Mouse (Mus musculus): ENCODE data around the gene Ergic2. TPM values are rescaled to one million over a fixed set of nuclear protein-coding genes. Genes with fewer than 3 reads are reported as not detected.
"Not testable (repeated sequence)": the region's sequence is repeated elsewhere in the genome, so short reads cannot be mapped to it uniquely, and the experiment has no call there.

Ergic2 gene
- total RNA-seq, 2 experiments from 2014 or later = 66.0 to 72.4 TPM

DNA sequence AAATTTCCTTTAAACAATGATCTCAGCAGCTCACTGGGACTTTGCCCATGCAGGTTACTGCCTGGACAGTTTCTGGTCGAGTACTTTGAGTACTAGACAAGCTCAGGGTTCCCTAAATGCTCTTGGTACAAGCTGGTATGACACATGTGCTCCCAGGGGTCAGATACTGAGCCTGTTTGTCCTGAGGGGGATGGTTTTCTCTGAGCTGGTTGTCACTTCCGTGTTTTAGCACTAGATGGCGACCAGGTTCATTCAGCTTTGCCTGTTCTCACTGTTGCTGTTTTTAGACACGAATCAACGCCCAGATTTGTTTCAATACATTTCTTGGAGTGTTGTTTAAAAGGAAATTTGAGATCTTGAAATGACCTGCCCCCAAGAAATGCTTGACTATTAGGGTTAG lies 2.6 kb upstream of the Ergic2 start:
- peak; percentile 26 to 49 for DNase-seq (ENCODE audit: extremely low spot score in 1 of 2, low spot score in 1 of 2)

DNA sequence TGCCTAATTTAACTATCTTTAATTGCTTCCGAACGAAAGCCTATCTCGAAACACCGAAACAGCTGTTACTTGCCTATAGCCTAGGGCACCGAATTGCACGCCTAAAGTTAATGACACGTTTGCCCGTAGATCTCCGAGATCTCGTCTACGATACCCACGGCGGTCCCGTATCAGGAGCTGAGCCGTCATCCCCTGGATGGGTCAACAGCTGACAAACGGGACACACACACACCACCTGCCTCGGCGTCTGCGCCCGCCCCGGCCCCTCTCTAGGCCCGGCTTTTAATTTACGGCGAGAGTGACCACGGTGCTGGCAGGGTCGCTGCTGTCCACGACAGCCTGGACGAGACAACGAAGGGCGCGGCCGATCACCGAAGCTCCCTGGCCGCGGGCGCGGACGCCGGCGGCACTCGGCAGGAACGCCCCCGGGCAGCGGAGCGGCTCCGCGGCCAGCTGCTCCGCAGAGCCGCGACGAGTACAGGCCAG lies 740 bp downstream of the Ergic2 start:
- peak; percentile 14 to 18 for DNase-seq (ENCODE audit: extremely low spot score in 1 of 2, low spot score in 1 of 2)

DNA sequence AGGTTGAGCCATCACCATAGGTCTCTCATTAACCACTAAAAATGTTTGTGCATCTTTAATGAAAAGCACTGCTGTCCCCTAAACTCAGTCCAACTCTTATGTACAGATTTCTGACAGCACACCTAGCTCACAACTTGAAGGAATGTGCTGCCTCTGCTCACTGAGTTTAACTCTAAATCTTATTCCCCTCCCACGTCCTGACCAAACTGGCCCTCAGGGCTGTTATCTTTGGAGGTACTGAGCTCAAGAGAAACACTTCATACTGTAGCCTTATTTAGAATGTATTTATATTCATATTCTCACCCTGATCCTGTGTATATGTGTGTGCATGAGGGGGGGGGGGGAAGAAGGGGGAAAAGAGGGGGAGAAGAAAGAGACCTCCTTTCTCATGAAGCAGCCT lies 4.7 kb downstream of the Ergic2 start:
- no peak for DNase-seq (ENCODE audit: extremely low spot score in 1 of 2, low spot score in 1 of 2)

DNA sequence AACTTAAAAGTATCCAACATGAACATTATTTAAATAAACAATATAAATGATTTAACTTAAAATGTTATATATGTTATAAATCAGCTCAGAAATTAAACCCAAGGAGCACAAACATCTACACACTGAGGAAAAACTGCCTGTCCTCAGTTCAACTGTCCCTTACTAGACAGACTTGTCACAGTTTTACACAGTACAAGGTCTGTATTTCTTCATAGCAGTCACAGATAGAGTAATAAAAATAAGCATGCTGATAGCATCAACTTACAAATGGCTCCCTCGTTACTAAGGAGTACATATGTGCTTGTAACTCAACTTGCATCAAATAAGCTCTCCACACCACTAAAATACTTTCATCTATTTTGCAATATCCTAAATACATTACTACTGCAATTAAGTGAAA lies 7.0 kb downstream of the Ergic2 start:
- DNase-seq (ENCODE audit: extremely low spot score in 1 of 2, low spot score in 1 of 2) = no peak

DNA sequence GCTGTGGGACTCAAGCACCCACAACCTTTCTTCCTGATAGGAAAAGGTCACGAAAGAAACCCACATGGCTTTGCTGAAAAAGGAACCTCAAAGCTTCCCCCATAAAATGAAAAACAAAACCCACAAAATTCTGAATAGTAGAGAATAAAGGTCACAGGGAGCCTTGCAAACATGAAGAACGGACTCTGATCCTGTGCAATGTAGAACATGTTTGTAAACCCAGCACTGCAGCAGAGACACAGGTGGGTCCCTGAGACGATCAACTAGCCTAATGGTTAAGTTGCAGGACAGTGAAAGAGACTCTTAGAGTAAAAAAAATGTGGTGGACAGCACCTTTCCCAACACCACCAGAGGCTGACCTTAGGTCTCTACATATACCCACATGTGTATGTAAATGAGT lies 12.4 kb downstream of the Ergic2 start:
- no peak for DNase-seq (ENCODE audit: extremely low spot score in 1 of 2, low spot score in 1 of 2)

DNA sequence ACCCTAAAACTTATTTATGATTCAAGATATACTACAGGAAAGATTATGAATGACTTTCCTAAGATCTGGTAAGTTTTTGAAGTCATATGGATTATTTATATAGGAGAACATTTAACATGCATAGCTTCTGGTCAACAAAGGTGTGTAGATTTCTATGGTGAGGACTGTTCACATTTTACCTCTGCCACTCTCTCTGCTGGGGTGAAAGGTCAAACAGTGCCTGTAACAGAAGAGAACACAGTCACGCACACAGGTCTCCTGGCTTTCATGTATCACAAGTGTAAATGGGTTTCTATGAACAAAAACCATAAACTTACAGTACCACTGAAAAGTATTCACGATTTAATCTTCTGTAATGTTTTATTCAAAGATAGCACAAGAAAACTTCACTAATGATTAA lies 13.0 kb downstream of the Ergic2 start:
- DNase-seq (ENCODE audit: extremely low spot score in 1 of 2, low spot score in 1 of 2) = no peak

DNA sequence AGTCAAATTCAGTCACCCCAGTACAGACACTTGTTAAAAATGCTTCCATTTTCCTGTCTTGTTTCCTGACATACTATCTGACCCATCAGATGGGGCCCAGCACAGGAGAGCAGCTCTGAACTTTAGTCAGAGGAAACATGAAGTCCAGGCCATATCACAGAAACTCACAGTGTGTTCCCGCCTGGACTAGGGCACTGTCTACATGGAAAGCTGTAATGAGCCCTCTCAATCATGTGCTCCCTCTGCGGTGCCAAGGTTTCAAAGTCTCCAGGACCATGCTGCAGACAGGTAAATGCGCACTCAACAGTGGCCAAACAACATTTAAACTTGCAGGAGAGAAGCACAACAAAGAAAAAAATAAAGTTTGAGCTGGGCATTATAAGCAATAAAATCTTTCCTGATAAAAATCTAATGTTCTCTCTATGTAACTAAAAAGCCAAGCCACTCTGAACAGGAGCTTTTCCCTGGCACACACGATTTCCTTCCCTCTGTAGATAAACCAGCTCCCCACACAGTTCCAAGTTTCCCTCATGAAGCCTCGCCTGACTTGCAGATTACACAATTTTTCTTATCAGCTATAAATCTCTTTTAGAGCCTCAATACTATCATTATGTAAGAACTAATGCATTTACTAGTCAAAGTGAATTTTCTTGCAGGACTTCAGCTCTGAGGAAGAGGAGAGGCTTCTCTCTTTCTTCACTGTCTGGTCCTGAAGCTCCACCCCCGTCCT lies 18.0 kb downstream of the Ergic2 start:
- no peak for DNase-seq (ENCODE audit: extremely low spot score in 1 of 2, low spot score in 1 of 2)

DNA sequence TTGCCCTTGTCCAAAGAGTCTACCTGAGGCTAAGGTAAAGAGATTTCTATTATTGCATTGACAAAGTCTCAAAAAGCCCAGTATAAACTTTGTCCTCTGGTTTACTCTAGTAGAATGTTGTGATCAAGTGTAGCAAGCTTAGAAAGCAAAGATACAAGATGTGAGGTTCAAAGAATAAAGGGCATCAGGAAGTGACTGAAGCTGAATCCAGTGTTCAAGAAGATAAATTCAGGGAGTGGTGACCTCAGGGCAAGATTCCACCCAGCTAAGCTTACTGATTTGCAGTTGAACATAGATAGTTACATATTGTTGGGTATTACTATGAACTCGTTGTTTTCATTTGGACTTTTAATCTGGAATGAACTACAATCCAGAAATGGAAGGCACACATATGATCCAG lies 26.5 kb downstream of the Ergic2 start:
- no peak for DNase-seq (ENCODE audit: extremely low spot score in 1 of 2, low spot score in 1 of 2)

DNA sequence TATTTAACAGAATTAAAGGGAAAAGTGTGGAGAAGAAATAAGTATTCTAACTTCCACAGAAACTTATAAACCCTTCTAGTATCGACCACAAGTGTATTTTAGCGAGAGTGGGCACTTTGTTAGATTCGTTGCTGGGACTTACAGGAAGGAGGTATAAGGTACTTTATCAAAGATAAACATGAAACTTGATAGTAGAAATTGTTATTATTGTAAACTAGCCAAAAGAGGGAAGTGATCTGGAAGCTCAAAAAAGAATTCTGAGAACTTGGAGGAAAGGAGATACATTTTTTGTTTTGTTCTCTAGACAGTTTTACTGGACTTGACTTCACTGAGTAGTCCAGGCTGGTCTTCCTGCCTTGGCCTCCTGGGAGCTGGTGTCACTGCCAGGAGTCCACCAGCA lies 39.3 kb downstream of the Ergic2 start:
- no peak for DNase-seq (ENCODE audit: extremely low spot score in 1 of 2, low spot score in 1 of 2)

DNA sequence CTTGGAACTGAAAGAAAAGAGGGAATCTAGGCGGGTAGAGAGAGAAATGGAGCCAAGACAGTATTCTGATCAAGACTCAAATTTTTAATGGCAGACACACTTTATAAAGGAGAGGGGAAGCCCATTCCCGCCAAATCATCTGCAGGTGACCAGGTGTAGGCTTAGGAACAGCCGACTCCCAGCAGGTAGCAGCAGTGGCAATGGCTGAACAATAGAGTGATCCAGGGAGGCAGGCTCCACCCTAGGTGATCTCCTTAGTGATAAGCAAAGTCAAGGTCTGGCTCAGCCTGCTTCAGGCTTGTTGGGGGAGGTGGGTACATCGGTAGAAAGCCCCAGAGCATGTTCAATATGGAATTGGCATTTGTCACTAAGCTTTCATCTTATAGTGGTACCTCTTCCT lies 59.9 kb downstream of the Ergic2 start:
- DNase-seq (ENCODE audit: extremely low spot score in 1 of 2, low spot score in 1 of 2) = not testable (repeated sequence)

DNA sequence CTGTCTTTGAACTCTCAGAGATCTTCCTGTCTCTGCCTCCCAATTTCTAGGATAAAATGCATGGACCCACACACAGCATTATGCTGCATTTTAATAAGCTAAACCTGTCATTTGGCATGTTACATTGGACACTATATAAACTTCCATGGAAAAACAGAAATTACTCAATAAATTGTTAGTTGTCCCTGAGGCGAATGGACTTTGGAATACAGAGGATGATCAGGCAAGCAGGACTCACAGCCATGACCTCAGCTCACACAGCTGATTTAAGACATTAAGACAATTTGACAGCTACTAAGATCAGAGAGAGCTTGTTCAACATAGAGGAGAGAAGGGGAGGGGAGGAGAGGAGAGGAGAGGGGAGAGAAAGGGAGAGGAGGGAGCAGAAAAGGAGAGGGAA lies 69.8 kb downstream of the Ergic2 start:
- DNase-seq (ENCODE audit: extremely low spot score in 1 of 2, low spot score in 1 of 2) = no peak

DNA sequence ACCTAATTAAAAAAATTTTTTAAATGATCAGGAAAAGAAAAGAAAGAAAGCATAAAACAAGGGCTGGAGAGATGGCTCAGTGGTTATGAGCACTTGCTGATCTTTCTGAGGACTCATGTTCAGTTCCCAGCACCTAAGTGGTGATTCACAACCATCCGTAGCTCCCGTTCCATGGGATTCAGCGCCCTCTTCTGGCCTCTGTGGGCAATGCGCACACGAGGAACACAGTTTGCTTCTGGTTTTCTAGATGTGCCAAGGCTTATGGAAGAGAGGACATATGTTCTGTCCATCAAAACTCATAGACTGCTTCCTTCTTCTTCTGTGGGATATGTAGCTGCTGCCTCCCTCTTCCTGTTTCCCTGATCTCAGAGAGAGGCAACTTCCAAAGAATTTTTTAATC lies 70.3 kb downstream of the Ergic2 start:
- no peak for DNase-seq (ENCODE audit: extremely low spot score in 1 of 2, low spot score in 1 of 2)

DNA sequence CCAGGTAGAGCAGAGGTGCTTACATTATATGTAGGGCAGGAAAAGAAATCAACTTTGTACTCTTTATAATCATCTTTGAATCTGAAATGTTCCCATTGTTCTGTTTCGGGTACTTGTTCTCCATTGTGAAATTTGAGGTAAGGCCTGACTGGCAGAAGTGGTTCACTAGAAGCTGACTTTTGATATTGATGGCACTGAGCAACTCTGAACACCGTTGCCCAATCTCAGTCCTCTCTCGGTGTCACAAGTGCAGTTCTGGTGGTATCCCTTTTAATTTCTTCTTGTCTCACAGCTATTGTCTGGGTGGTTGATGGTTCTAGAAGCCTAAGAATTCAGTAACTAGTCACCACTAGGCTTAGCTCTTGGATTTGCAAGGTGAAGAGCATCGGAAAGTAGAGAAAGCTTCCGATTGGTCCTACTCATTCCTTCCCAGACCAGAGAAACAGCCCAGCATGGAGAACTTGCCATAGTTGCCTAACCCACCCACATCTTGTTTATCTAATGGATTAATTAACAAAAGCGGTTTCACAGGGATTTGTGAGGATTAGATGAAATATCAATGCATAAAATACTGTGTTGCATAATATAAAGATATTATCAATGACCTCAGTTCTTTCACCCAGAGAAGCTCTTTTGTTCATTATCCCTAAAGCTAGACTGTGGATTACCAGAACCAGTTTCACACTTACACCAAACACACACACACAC lies 72.7 kb downstream of the Ergic2 start:
- DNase-seq (ENCODE audit: extremely low spot score in 1 of 2, low spot score in 1 of 2) = no peak

DNA sequence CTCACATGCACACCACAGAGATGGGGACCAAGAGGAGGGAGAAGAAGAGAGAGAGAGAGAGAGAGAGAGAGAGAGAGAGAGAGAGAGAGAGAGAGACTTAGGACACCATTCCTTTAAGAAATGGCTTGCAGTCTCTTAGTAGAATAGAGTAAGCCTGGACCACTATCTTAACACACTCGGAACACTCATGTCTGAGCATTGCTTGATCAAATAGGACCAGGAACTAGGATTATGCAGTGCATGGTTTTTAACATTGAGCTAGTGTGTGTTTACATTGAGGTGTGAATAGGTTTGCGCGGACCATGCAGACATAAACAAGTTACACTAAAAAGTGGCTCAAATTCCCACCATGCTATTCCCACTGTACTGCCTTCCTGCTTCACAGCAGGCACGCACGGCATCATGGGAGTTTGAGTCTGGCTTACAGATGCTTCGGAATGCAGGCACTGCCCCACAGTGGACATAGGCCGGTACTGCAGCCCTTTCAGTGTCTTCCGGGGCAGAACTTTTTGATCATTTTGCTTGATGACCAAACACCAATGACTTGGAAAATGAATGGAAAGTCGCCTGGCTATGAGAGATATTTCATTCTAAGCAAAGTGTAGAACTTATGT lies 76.3 kb downstream of the Ergic2 start:
- DNase-seq (ENCODE audit: extremely low spot score in 1 of 2, low spot score in 1 of 2) = peak; percentile 66 to 82

DNA sequence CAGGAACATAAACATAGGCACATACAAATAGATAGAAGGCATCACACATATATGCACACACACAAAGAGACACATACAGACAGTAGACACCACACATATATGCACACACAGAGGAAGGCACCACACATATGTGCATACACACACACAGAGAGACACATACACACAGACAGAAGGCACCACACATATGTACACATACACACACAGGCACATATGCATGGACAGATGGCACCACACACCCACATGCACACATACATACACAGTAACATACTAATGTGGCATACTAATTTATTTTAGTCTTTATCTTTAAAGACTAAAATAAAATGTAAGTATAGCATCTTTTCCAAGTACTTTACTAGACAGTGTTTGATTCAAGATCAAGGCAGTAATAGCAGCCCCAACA lies 78.6 kb downstream of the Ergic2 start:
- no peak for DNase-seq (ENCODE audit: extremely low spot score in 1 of 2, low spot score in 1 of 2)

DNA sequence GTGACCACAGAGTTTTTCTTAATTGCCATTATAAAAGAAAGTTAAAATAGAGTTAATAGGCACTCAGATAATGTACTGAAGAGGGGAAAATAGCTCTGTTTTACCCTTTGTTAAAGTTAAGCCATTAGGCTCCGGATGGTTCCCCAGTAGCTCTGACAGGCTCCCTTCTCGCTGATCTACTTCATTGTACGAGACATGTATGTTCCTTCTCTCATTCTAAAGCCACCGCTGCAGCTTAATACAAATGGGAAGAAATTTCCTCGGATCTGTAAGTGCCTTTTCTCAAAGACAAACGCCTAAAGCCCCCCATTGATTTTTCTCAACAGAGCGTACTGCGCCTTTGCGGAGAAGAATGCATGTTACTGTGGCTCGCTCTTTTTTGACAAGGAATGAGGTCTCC lies 79.9 kb downstream of the Ergic2 start:
- no peak for DNase-seq (ENCODE audit: extremely low spot score in 1 of 2, low spot score in 1 of 2)

Other genes starting within 250 kb of the Ergic2 start
- 10 to 100 TPM; 14.9 to 18.6 TPM for gene Far2, start 165.1 kb downstream of the Ergic2 start, total RNA-seq (2021)
- gene Tmtc1, start 232.0 kb upstream of the Ergic2 start, total RNA-seq (2021) = 10 to 100 TPM; 32.5 to 33.4 TPM